Mouse (Mus musculus) limb, embryonic 14.5 days (tissue): ENCODE data around the gene Hnrnpf. TPM values are rescaled to one million over a fixed set of nuclear protein-coding genes. Genes with fewer than 3 reads are reported as not detected.

Source experiments
- ATAC-seq: fragments of 200-750 bp; cut with Nextera tagmentation; 2 replicates; pipeline ENCODE4 v1.8.0; 2017; ENCODE audit warnings: low read depth, moderate number of reproducible peaks, moderate TSS enrichment; ENCODE audit not compliant: low FRiP score
- DNase-seq: peaks from one replicate; pipeline ENCODE4 v3.0.0-alpha.2; 2015; ENCODE audit warnings: low spot score
- H3K27ac ChIP-seq: fragments of 300-500 bp; sonication (generic); replicated peaks from 2 replicates; pipeline ENCODE4 v1.5.1; 2014; ENCODE audit warnings: low read depth, mild to moderate bottlenecking, low read length, moderate library complexity, mixed read lengths
- H3K27me3 ChIP-seq: fragments of 300-500 bp; sonication (generic); 2 replicates; pipeline ENCODE4 v1.6.1; 2014; ENCODE audit warnings: low read length, mixed read lengths; ENCODE audit not compliant: control insufficient read depth, insufficient read depth
- H3K36me3 ChIP-seq: fragments of 300-500 bp; sonication (generic); 2 replicates; pipeline ENCODE4 v1.6.1; 2014; ENCODE audit warnings: mild to moderate bottlenecking, low read length, moderate library complexity, mixed read lengths; ENCODE audit not compliant: control insufficient read depth, insufficient read depth
- H3K4me1 ChIP-seq: fragments of 300-500 bp; sonication (generic); 2 replicates; pipeline ENCODE4 v1.6.1; 2014; ENCODE audit warnings: antibody characterized with exemption, low read length, mixed read lengths; ENCODE audit not compliant: control insufficient read depth, insufficient read depth
- H3K4me2 ChIP-seq: fragments of 300-500 bp; sonication (generic); replicated peaks from 2 replicates; pipeline ENCODE4 v1.6.1; 2014; ENCODE audit warnings: low read depth, mild to moderate bottlenecking, low read length, moderate library complexity; ENCODE audit not compliant: severe bottlenecking
- H3K4me3 ChIP-seq: fragments of 300-500 bp; sonication (generic); replicated peaks from 2 replicates; pipeline ENCODE4 v1.5.1; 2014; ENCODE audit warnings: low read length
- H3K9ac ChIP-seq: fragments of 300-500 bp; sonication (generic); 2 replicates; pipeline ENCODE4 v1.6.1; 2014; ENCODE audit warnings: mild to moderate bottlenecking, low read depth, low read length, moderate library complexity; ENCODE audit not compliant: severe bottlenecking
- H3K9me3 ChIP-seq: fragments of 300-500 bp; sonication (generic); 2 replicates; pipeline ENCODE4 v1.6.1; 2016; ENCODE audit warnings: low read length; ENCODE audit not compliant: control insufficient read depth
- POLR2A ChIP-seq: fragments of 200-500 bp; IDR thresholded peaks from 2 replicates; pipeline ENCODE4 v1.8.0; 2012; ENCODE audit warnings: inconsistent platforms, mild to moderate bottlenecking, moderate library complexity, borderline replicate concordance; ENCODE audit not compliant: insufficient read depth, insufficient read length; ENCODE audit errors: extremely low read depth
- WGBS: fragments of 180-500 bp; shearing (Covaris S2); extraction: QIAGEN DNeasy Blood & Tissue Kit; methylation state at CpG from one replicate; pipeline ENCODE4 v1.1.7; 2014; 5-methylcytosine and 5-hydroxymethylcytosine counted together
- polyA plus RNA-seq, 2 experiments: library from polyadenylated mRNA; depleted of rRNA in 1 of 2; stranded (reverse) in 1 of 2; unstranded in 1 of 2; fragments of >200 nt; fragmentation: Nextera tagmentation in 1 of 2; extraction: Ambion mirVana in 1 of 2; gene quantifications; 2 replicates each; pipeline versions ENCODE4 v1.2.1 to v1.2.3; 2012 to 2014

Gene Hnrnpf
- polyA plus RNA-seq, 2 experiments = 486 to 609 TPM

- Histone ChIP-seq H3K9me3 (no peaks in the 10 kb centered on the region), H3K36me3 (peaks cover 16% of the 10 kb centered on the region), H3K9ac (peak overlapping the region; percentile 78), H3K4me3 (peak overlapping the region; percentile 66), H3K27me3 (no peaks in the 10 kb centered on the region), H3K4me2 (peak overlapping the region; percentile 83), H3K27ac (peak overlapping the region; percentile 93), H3K4me1 (peaks cover 22% of the 10 kb centered on the region)
- ATAC-seq (peak; percentile 93), DNase-seq (peak; percentile 71)
- WGBS = under 1% methylated on average over 62 of the region's 62 CpGs
- peak; percentile 80; the same call in 1 of the 2 replicates for TF ChIP-seq POLR2A
Measured at GRCm38 (mm10) chr6:117916737-117917426, 16.8 kb downstream of the Hnrnpf start.

DNA sequence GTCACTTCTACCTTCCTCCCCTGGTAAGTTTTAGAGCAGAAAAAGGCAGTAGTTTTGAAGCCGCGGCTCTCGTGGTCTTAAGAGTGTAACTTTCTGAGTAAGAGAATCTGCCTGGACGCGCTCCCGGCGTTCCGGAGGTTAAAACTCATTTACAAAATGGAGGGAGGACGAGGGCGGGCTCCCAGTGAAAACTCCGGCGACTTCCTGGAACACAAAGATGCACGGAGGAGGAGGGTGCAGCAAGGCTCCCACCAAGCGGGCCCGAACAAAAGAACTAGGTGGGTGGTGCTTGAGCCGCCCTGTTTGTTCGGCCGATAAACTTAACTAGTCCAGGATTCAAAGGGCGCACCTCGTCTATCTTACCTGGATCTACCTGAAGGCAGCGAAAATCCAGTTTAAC is 17.5 kb downstream of the Hnrnpf start:
- peaks cover 22% of the 10 kb centered on the region for H3K4me1 ChIP-seq
- H3K9me3 ChIP-seq = no peaks in the 10 kb centered on the region
- H3K9ac ChIP-seq = peak overlapping the region; percentile 78
- WGBS = under 1% methylated on average over 21 of the region's 21 CpGs
- peak; percentile 74 for DNase-seq
- no peaks in the 10 kb centered on the region for H3K27me3 ChIP-seq
- peak overlapping the region; percentile 66 for H3K4me3 ChIP-seq
- peak overlapping the region; percentile 93 for H3K27ac ChIP-seq
- H3K4me2 ChIP-seq = peak overlapping the region; percentile 83
- ATAC-seq = peak; percentile 54; the same call in 1 of the 2 replicates
- H3K36me3 ChIP-seq = peaks cover 22% of the 10 kb centered on the region
- no peak for TF ChIP-seq POLR2A

GRCm38 (mm10) chr6:117918043-117918442 is 17.9 kb downstream of the Hnrnpf start:
- ATAC-seq = no peak
- Histone ChIP-seq H3K4me1 (peaks cover 22% of the 10 kb centered on the region), H3K27ac (peak overlapping the region; percentile 93), H3K4me2 (peak overlapping the region; percentile 83), H3K9me3 (no peaks in the 10 kb centered on the region), H3K27me3 (no peaks in the 10 kb centered on the region), H3K4me3 (peak overlapping the region; percentile 66), H3K9ac (peak overlapping the region; percentile 78), H3K36me3 (peaks cover 25% of the 10 kb centered on the region)
- no peak for TF ChIP-seq POLR2A
- no peak for DNase-seq
- WGBS = 13% methylated on average over 5 of the region's 5 CpGs

- no peak overlapping the region for H3K4me2 ChIP-seq
- no peaks in the 10 kb centered on the region for H3K9me3 ChIP-seq
- H3K27me3 ChIP-seq = no peaks in the 10 kb centered on the region
- no peak overlapping the region for H3K9ac ChIP-seq
- H3K4me3 ChIP-seq = no peak overlapping the region
- H3K27ac ChIP-seq = no peak overlapping the region
- 55% methylated on average over 3 of the region's 3 CpGs for WGBS
- no peak for TF ChIP-seq POLR2A
- no peak for ATAC-seq
- peak; percentile 48 for DNase-seq
- H3K36me3 ChIP-seq = peaks cover 34% of the 10 kb centered on the region
- H3K4me1 ChIP-seq = peaks cover 16% of the 10 kb centered on the region
Measured at GRCm38 (mm10) chr6:117920659-117921640, 20.8 kb downstream of the Hnrnpf start.

GRCm38 (mm10) chr6:117922041-117922440 is 21.9 kb downstream of the Hnrnpf start:
- 92% methylated on average over 3 of the region's 3 CpGs for WGBS
- ATAC-seq (no peak), DNase-seq (no peak)
- Histone ChIP-seq H3K4me1 (peaks cover 13% of the 10 kb centered on the region), H3K9me3 (no peaks in the 10 kb centered on the region), H3K27me3 (no peaks in the 10 kb centered on the region), H3K27ac (no peak overlapping the region), H3K36me3 (peaks cover 43% of the 10 kb centered on the region), H3K9ac (no peak overlapping the region), H3K4me3 (no peak overlapping the region), H3K4me2 (no peak overlapping the region)
- TF ChIP-seq POLR2A = no peak
